Mouse (Mus musculus): Measurements from ENCODE around the gene Elk1. TPM values are rescaled to one million over a fixed set of nuclear protein-coding genes. Genes with fewer than 3 reads are reported as not detected.

Gene Elk1
- 15.2 TPM for total RNA-seq (2023)

DNA sequence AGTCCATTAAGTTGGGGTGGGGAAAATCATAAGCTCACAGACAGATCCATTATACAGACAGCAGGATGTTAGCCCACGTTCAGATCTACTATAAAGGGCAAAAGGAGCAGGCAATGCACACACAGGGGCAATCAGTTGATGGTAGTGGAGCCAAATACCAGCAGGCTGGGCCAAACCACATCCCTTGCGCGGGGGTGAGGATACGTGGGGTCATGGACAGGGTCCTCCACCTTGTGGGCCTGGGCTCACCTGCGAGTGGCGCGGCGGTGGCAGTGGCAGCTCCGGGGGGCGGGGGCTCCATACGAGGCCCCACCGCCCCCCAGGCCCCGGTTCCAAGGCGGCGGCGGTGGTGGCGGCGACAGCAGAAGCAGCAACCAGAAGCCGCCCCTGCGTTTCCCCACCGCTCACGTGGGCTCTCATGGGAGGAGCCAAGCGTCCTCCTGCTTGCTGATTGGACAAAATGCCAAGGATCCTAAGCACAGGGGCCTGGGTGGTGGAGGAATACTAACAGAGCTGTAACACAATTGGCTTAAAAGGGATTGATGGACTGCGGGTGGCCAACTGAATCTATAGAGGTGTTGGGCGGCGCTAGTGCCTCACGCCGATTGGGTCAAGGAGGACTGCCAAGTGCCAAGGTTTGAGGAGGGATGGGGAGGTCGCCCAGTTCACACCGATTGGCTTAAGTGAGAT, at the start of gene Elk1:
Gene Elk1, minus strand, starts transcription at position 418 of the 690 bp plus-strand sequence.

DNA sequence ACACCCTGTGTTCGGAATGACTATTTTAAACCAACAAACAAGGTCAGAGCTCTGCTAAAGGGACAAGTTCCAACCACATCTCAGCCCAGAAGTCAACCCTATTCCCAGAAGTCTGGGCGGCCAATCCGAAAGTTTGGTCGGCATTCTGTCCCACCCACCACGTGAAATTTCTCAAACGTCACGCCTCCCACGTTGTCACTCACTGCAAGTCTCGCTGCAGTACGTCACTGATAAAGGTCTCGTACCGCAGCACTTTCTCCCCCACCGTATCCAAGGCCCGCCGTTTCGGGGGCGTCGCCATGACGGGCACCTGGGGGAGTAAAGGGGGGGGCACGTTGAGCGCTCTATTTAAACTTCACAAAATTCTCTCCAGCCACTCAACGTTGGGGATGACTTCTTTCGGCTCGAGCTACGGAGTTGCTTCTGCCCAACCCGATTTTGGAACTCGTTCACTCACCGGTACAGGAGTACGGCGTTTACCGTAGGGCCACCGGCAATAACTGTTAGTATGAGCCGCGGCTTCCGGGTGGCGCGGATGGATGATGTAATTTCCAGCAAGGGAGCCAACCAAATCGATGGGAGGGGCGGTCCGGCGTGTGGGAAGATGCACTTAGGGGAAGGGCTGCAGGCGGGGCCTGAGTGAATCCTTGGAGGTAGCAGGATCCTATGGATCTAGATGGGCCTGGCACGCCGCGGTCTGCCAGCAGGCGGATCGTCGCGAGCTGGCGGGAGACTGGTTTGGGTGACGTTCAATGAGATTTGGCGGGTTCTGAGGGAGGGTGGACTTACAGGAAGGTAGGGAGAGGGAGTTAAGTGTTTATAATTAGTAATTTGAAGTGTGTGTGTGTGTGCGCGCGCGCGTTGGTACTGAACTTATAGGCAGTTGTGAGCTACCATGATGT, 11.3 kb upstream of the Elk1 start, which contains the start of gene Uxt:
Gene Uxt, minus strand, starts transcription at position 541 of the 902 bp plus-strand sequence.

DNA sequence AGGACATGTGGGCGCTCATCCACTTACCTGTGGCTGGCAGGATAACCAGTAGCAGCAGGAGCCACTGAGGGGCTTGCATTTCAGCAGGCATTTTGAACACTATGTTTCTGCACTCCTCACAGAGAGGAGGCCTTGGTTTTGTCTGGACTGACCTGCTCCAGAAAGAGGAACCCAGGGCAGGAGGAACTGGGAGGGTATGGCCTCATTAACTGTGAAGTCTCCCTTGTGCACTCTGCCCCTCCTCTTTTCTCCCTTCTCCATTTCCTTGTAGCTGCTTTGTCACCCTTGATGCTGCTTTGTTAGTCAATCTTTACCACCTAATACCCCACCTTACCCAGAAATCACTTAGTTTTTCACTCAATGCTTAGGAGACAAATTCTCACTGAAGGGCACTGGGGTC, 19.0 kb downstream of the Elk1 start, which contains the start of gene Cfp:
Gene Cfp, minus strand, starts transcription at position 192 of the 400 bp plus-strand sequence.

DNA sequence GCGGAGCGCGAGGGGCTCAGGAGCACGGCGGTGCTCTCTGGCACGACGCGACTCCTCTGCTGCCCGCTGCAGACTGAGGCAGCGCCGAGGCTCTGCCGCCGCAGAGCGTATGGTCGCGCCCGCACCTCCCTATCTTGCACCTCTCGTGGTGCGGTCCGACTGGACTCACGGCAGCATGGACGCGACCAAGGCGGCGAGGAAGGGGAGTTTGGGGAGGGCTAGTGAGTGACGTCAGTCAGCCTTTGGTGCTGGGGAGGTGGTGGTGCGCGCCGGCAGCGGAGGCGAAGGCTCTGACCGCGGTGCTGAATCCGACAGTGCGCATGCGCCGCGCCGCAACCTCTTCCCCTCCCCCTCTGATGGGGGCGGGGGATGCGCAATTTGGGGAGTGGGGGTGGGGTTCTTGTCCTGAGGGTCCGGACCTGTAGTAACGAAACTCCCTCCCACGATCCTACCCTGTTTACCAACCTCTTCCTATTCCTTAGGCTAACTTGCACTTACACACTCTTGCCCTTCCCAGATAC, 29.5 kb downstream of the Elk1 start, which contains the start of gene Syn1:
Gene Syn1, minus strand, starts transcription at position 161 of the 521 bp plus-strand sequence.

Other genes with a start within 250 kb of the Elk1 start
- gene Usp11, start 246.7 kb downstream of the Elk1 start, total RNA-seq (2023), result 41.1 TPM
- gene Araf, start 152.8 kb downstream of the Elk1 start, total RNA-seq (2023), result 142 TPM
- 0.61 TPM for gene Timp1, start 80.4 kb downstream of the Elk1 start, total RNA-seq (2023)
- gene Syn1, start 29.6 kb downstream of the Elk1 start, total RNA-seq (2023), result not detected
- 15.6 TPM for gene Cfp, start 19.1 kb downstream of the Elk1 start, total RNA-seq (2023)
- 35.2 TPM for gene Uxt, start 11.4 kb upstream of the Elk1 start, total RNA-seq (2023)
- gene Zfp182, start 111.7 kb upstream of the Elk1 start, total RNA-seq (2023), result 23.3 TPM
- gene Spaca5, start 117.8 kb upstream of the Elk1 start, total RNA-seq (2023), result not detected
- gene Zfp300, start 138.9 kb upstream of the Elk1 start, total RNA-seq (2023), result 0.98 TPM
- not detected for gene Ssxa1, start 165.2 kb upstream of the Elk1 start, total RNA-seq (2023)
- not detected for gene Gm21876, start 225.0 kb upstream of the Elk1 start, total RNA-seq (2023)

Data from CD8-positive naive resting alpha-beta T cell, adult 57 days (primary cell).